Mouse (Mus musculus): ENCODE data around the gene Gria1. TPM values are rescaled to one million over a fixed set of nuclear protein-coding genes. Genes with fewer than 3 reads are reported as not detected.

Gria1 gene
- total RNA-seq, 1 experiment = 0.13 TPM

GRCm38 (mm10) chr11:57112386-57112785 lies 101.2 kb downstream of the Gria1 start:
- TF ChIP-seq ZNF384 (IDR thresholded peaks at IDR 0.05; ENCODE audit: low read depth, low read length) = no peak
- no peak for TF ChIP-seq ZC3H11A (IDR thresholded peaks at IDR 0.05; ENCODE audit: borderline replicate concordance, low read depth, low read length)
- TF ChIP-seq MAFK (IDR thresholded peaks at IDR 0.05; ENCODE audit: insufficient read depth, low read depth, low read length) = no peak
- TF ChIP-seq HCFC1 (IDR thresholded peaks at IDR 0.05; ENCODE audit: borderline replicate concordance, insufficient read depth, low read length) = no peak
- TF ChIP-seq CHD2 (IDR thresholded peaks at IDR 0.05; ENCODE audit: low read depth, low read length) = no peak
- no peaks in the 10 kb centered on the region for H3K36me3 ChIP-seq (ENCODE audit: control insufficient read depth, insufficient read depth, low read length, poor library complexity, severe bottlenecking)
- H3K4me1 ChIP-seq (ENCODE audit: control insufficient read depth in 2 of 2, insufficient read depth in 2 of 2, low read length in 2 of 2, poor library complexity in 1 of 2) = no peaks in the 10 kb centered on the region
- in situ Hi-C loops (cut with MboI; ENCODE audit: low sequenced_read_pairs in 2 of 2, unreplicated experiment in 2 of 2) = no loop called here
- H3K9me3 ChIP-seq (ENCODE audit: control insufficient read depth, insufficient read depth, low read depth, low read length) = no peaks in the 10 kb centered on the region
- no peak overlapping the region for H3K27ac ChIP-seq (ENCODE audit: insufficient read depth, low read depth, low read length, poor library complexity, severe bottlenecking)
- H3K4me3 ChIP-seq (ENCODE audit: insufficient read depth in 1 of 2, low read depth in 1 of 2, low read length in 2 of 2, poor library complexity in 1 of 2, severe bottlenecking in 1 of 2) = no peak overlapping the region
- no peak overlapping the region for H3K9ac ChIP-seq (ENCODE audit: insufficient read depth, low read depth, low read length, poor library complexity, severe bottlenecking)
- no peak for DNase-seq (ENCODE audit: low read depth, low spot score)

GRCm38 (mm10) chr11:57114410-57114809 lies 103.2 kb downstream of the Gria1 start:
- TF ChIP-seq CHD2 (IDR thresholded peaks at IDR 0.05; ENCODE audit: low read depth, low read length) (no peak), ZC3H11A (IDR thresholded peaks at IDR 0.05; ENCODE audit: borderline replicate concordance, low read depth, low read length) (no peak), MAFK (IDR thresholded peaks at IDR 0.05; ENCODE audit: insufficient read depth, low read depth, low read length) (no peak), ZNF384 (IDR thresholded peaks at IDR 0.05; ENCODE audit: low read depth, low read length) (no peak), HCFC1 (IDR thresholded peaks at IDR 0.05; ENCODE audit: borderline replicate concordance, insufficient read depth, low read length) (no peak)
- H3K9ac ChIP-seq (ENCODE audit: insufficient read depth, low read depth, low read length, poor library complexity, severe bottlenecking) = no peak overlapping the region
- no peak overlapping the region for H3K4me3 ChIP-seq (ENCODE audit: insufficient read depth in 1 of 2, low read depth in 1 of 2, low read length in 2 of 2, poor library complexity in 1 of 2, severe bottlenecking in 1 of 2)
- H3K36me3 ChIP-seq (ENCODE audit: control insufficient read depth, insufficient read depth, low read length, poor library complexity, severe bottlenecking) = no peaks in the 10 kb centered on the region
- in situ Hi-C loops (cut with MboI; ENCODE audit: low sequenced_read_pairs in 2 of 2, unreplicated experiment in 2 of 2) = no loop called here
- H3K4me1 ChIP-seq (ENCODE audit: control insufficient read depth in 2 of 2, insufficient read depth in 2 of 2, low read length in 2 of 2, poor library complexity in 1 of 2) = no peaks in the 10 kb centered on the region
- H3K9me3 ChIP-seq (ENCODE audit: control insufficient read depth, insufficient read depth, low read depth, low read length) = no peaks in the 10 kb centered on the region
- no peak for DNase-seq (ENCODE audit: low read depth, low spot score)
- H3K27ac ChIP-seq (ENCODE audit: insufficient read depth, low read depth, low read length, poor library complexity, severe bottlenecking) = no peak overlapping the region

GRCm38 (mm10) chr11:57127066-57127465 lies 115.9 kb downstream of the Gria1 start:
- DNase-seq (ENCODE audit: low read depth, low spot score) = no peak
- no peak overlapping the region for H3K9ac ChIP-seq (ENCODE audit: insufficient read depth, low read depth, low read length, poor library complexity, severe bottlenecking)

GRCm38 (mm10) chr11:57140162-57140780 lies 129.1 kb downstream of the Gria1 start:
- Histone ChIP-seq H3K36me3 (ENCODE audit: control insufficient read depth, insufficient read depth, low read length, poor library complexity, severe bottlenecking) (no peaks in the 10 kb centered on the region), H3K27ac (ENCODE audit: insufficient read depth, low read depth, low read length, poor library complexity, severe bottlenecking) (no peak overlapping the region), H3K4me1 (ENCODE audit: control insufficient read depth in 2 of 2, insufficient read depth in 2 of 2, low read length in 2 of 2, poor library complexity in 1 of 2) (no peaks in the 10 kb centered on the region), H3K9ac (ENCODE audit: insufficient read depth, low read depth, low read length, poor library complexity, severe bottlenecking) (no peak overlapping the region), H3K4me3 (ENCODE audit: insufficient read depth in 1 of 2, low read depth in 1 of 2, low read length in 2 of 2, poor library complexity in 1 of 2, severe bottlenecking in 1 of 2) (no peak overlapping the region), H3K9me3 (ENCODE audit: control insufficient read depth, insufficient read depth, low read depth, low read length) (no peaks in the 10 kb centered on the region)
- in situ Hi-C loops (cut with MboI; ENCODE audit: low sequenced_read_pairs in 2 of 2, unreplicated experiment in 2 of 2) = no loop called here
- no peak for TF ChIP-seq MAFK (IDR thresholded peaks at IDR 0.05; ENCODE audit: insufficient read depth, low read depth, low read length)
- DNase-seq (ENCODE audit: low read depth, low spot score) = no peak

More at GRCm38 (mm10) chr11:57127066-57127465, 115.9 kb downstream of the Gria1 start:
- Histone ChIP-seq H3K9me3 (ENCODE audit: control insufficient read depth, insufficient read depth, low read depth, low read length) (no peaks in the 10 kb centered on the region), H3K27ac (ENCODE audit: insufficient read depth, low read depth, low read length, poor library complexity, severe bottlenecking) (no peak overlapping the region), H3K4me3 (ENCODE audit: insufficient read depth in 1 of 2, low read depth in 1 of 2, low read length in 2 of 2, poor library complexity in 1 of 2, severe bottlenecking in 1 of 2) (no peak overlapping the region), H3K36me3 (ENCODE audit: control insufficient read depth, insufficient read depth, low read length, poor library complexity, severe bottlenecking) (no peaks in the 10 kb centered on the region), H3K4me1 (ENCODE audit: control insufficient read depth in 2 of 2, insufficient read depth in 2 of 2, low read length in 2 of 2, poor library complexity in 1 of 2) (no peaks in the 10 kb centered on the region)
- in situ Hi-C loops (cut with MboI; ENCODE audit: low sequenced_read_pairs in 2 of 2, unreplicated experiment in 2 of 2) = no loop called here
- TF ChIP-seq MAFK (IDR thresholded peaks at IDR 0.05; ENCODE audit: insufficient read depth, low read depth, low read length) (no peak), CHD2 (IDR thresholded peaks at IDR 0.05; ENCODE audit: low read depth, low read length) (no peak), HCFC1 (IDR thresholded peaks at IDR 0.05; ENCODE audit: borderline replicate concordance, insufficient read depth, low read length) (no peak), ZC3H11A (IDR thresholded peaks at IDR 0.05; ENCODE audit: borderline replicate concordance, low read depth, low read length) (no peak), ZNF384 (IDR thresholded peaks at IDR 0.05; ENCODE audit: low read depth, low read length) (no peak)

GRCm38 (mm10) chr11:57143681-57144080 lies 132.5 kb downstream of the Gria1 start:
- H3K9me3 ChIP-seq (ENCODE audit: control insufficient read depth, insufficient read depth, low read depth, low read length) = no peaks in the 10 kb centered on the region
- no peak overlapping the region for H3K4me3 ChIP-seq (ENCODE audit: insufficient read depth in 1 of 2, low read depth in 1 of 2, low read length in 2 of 2, poor library complexity in 1 of 2, severe bottlenecking in 1 of 2)
- no peak overlapping the region for H3K27ac ChIP-seq (ENCODE audit: insufficient read depth, low read depth, low read length, poor library complexity, severe bottlenecking)
- no peak for DNase-seq (ENCODE audit: low read depth, low spot score)
- in situ Hi-C loops (cut with MboI; ENCODE audit: low sequenced_read_pairs in 2 of 2, unreplicated experiment in 2 of 2) = no loop called here
- no peaks in the 10 kb centered on the region for H3K36me3 ChIP-seq (ENCODE audit: control insufficient read depth, insufficient read depth, low read length, poor library complexity, severe bottlenecking)
- no peak for TF ChIP-seq ZNF384 (IDR thresholded peaks at IDR 0.05; ENCODE audit: low read depth, low read length)
- no peak for TF ChIP-seq HCFC1 (IDR thresholded peaks at IDR 0.05; ENCODE audit: borderline replicate concordance, insufficient read depth, low read length)
- TF ChIP-seq CHD2 (IDR thresholded peaks at IDR 0.05; ENCODE audit: low read depth, low read length) = no peak
- TF ChIP-seq MAFK (IDR thresholded peaks at IDR 0.05; ENCODE audit: insufficient read depth, low read depth, low read length) = no peak
- no peak for TF ChIP-seq ZC3H11A (IDR thresholded peaks at IDR 0.05; ENCODE audit: borderline replicate concordance, low read depth, low read length)
- H3K9ac ChIP-seq (ENCODE audit: insufficient read depth, low read depth, low read length, poor library complexity, severe bottlenecking) = no peak overlapping the region
- H3K4me1 ChIP-seq (ENCODE audit: control insufficient read depth in 2 of 2, insufficient read depth in 2 of 2, low read length in 2 of 2, poor library complexity in 1 of 2) = 0 out of 4 replicates have a peak, but pooled peaks cover 0 to 1% of the 10 kb centered on the region in 2 experiments

All from ES-E14 (cell line).